Mouse (Mus musculus): Measurements from ENCODE around the gene Kctd20. TPM values are rescaled to one million over a fixed set of nuclear protein-coding genes. Genes with fewer than 3 reads are reported as not detected.
A peak's percentile ranks its signal among the peaks of the same experiment; 100 is the strongest.

The Kctd20 gene
- polyA plus RNA-seq, 1 experiment from 2014 or later: 127 TPM

DNA sequence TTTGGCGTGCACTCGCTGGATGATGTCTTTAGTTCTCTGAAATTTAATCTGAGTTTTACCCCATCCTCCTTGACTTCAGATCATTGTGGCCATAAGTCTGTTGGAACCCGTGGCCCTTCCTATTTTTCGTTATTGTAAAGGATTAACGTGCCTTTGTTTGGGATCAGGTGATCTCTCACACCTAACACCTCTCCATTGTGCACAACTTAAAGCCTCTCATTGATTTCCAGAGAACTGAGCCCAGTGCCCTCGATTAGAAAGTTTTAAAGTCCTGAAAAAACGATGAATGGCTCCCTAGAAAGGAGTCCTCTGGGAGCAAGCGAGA lies 56.5 kb downstream of the Kctd20 start:
- H3K4me2 ChIP-seq (replicated peaks): peak overlapping the region; percentile 76
- 0 out of 2 replicates have a peak overlapping the region, but pooled peaks have one; percentile 97 for H3K9ac ChIP-seq
- no peaks in the 10 kb centered on the region for H3K27me3 ChIP-seq
- no peak for ATAC-seq (ENCODE audit: insufficient number of reproducible peaks, insufficient read depth, low FRiP score, low TSS enrichment)
- peak overlapping the region; percentile 100 for H3K4me3 ChIP-seq
- peak overlapping the region; percentile 92 for H3K27ac ChIP-seq
- no peaks in the 10 kb centered on the region for H3K36me3 ChIP-seq
- H3K4me1 ChIP-seq: peaks cover 14% of the 10 kb centered on the region; the same call in 1 of the 2 replicates
- WGBS: 13% methylated on average over 8 of the region's 8 CpGs
- no peaks in the 10 kb centered on the region for H3K9me3 ChIP-seq

DNA sequence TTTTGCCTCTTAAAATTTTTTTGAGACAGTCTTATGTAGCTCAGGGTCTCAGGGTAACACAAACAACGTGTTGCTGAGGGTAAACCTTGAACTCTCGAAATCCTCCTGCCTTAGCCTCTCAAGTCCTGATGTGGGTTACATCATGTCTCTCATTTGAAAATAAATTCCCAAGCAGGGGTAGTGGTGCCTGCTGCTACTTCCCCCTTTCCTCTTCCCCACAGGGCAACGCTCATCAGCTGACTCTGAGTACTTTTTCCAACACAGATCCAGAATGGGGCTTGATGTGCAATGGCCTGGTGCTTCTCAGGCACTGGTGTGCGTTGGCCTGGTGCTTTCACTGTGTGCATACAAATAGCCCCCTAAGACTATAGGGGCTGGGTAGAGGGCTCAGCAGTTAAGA lies 57.4 kb downstream of the Kctd20 start:
- H3K4me3 ChIP-seq: no peak overlapping the region

GRCm38 (mm10) chr17:29014235-29014634 lies 62.5 kb downstream of the Kctd20 start:
- no peak overlapping the region for H3K27ac ChIP-seq
- no peaks in the 10 kb centered on the region for H3K27me3 ChIP-seq
- no peak overlapping the region for H3K4me2 ChIP-seq (replicated peaks)

More for the DNA sequence above, 57.4 kb downstream of the Kctd20 start:
- H3K4me1 ChIP-seq: peaks cover 14% of the 10 kb centered on the region; the same call in 1 of the 2 replicates
- no peak overlapping the region for H3K9ac ChIP-seq
- no peaks in the 10 kb centered on the region for H3K27me3 ChIP-seq
- H3K4me2 ChIP-seq (replicated peaks): no peak overlapping the region
- ATAC-seq (ENCODE audit: insufficient number of reproducible peaks, insufficient read depth, low FRiP score, low TSS enrichment): no peak
- H3K9me3 ChIP-seq: no peaks in the 10 kb centered on the region
- H3K27ac ChIP-seq: no peak overlapping the region
- 83% methylated on average over 4 of the region's 4 CpGs for WGBS
- no peaks in the 10 kb centered on the region for H3K36me3 ChIP-seq

DNA sequence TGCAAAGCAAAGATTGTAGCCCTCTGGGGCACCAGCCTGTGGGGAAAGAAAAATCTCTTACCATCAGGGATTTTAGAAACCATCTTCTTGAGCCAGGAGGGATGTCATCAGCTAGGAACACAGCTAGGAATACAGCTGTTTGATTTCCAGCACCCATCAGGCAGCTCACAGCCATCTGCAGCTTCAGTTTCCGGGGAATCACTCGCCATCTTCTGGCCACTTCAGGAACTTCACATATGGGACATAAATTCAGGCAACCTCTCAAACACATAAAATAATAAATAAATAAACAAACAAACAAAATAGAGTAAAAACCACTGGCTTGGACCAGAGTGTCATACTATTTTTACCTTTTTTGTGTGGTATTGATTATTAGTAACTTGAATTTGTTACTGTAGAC lies 63.9 kb downstream of the Kctd20 start:
- no peak for ATAC-seq (ENCODE audit: insufficient number of reproducible peaks, insufficient read depth, low FRiP score, low TSS enrichment)
- Histone ChIP-seq H3K36me3 (no peaks in the 10 kb centered on the region), H3K4me1 (peaks cover 5% of the 10 kb centered on the region; the same call in 1 of the 2 replicates), H3K27ac (no peak overlapping the region), H3K9me3 (no peaks in the 10 kb centered on the region), H3K9ac (no peak overlapping the region), H3K4me3 (no peak overlapping the region), H3K4me2 (replicated peaks) (no peak overlapping the region), H3K27me3 (no peaks in the 10 kb centered on the region)
- WGBS: 14% methylated on average over 2 of the region's 2 CpGs

More at GRCm38 (mm10) chr17:29014235-29014634, 62.5 kb downstream of the Kctd20 start:
- Histone ChIP-seq H3K36me3 (no peaks in the 10 kb centered on the region), H3K4me3 (no peak overlapping the region), H3K9ac (no peak overlapping the region), H3K4me1 (peaks cover 1% of the 10 kb centered on the region; the same call in 1 of the 2 replicates), H3K9me3 (no peaks in the 10 kb centered on the region)
- no peak for ATAC-seq (ENCODE audit: insufficient number of reproducible peaks, insufficient read depth, low FRiP score, low TSS enrichment)

- H3K4me3 ChIP-seq: no peak overlapping the region
- no peak overlapping the region for H3K27ac ChIP-seq
- no peaks in the 10 kb centered on the region for H3K27me3 ChIP-seq
- H3K36me3 ChIP-seq: no peaks in the 10 kb centered on the region
- H3K9ac ChIP-seq: no peak overlapping the region
- H3K4me1 ChIP-seq: peaks cover 5% of the 10 kb centered on the region; the same call in 1 of the 2 replicates
- WGBS: 86% methylated on average over 4 of the region's 4 CpGs
- H3K4me2 ChIP-seq (replicated peaks): no peak overlapping the region
- no peaks in the 10 kb centered on the region for H3K9me3 ChIP-seq
- no peak for ATAC-seq (ENCODE audit: insufficient number of reproducible peaks, insufficient read depth, low FRiP score, low TSS enrichment)
Measured at GRCm38 (mm10) chr17:29016705-29017104, 65.0 kb downstream of the Kctd20 start.

DNA sequence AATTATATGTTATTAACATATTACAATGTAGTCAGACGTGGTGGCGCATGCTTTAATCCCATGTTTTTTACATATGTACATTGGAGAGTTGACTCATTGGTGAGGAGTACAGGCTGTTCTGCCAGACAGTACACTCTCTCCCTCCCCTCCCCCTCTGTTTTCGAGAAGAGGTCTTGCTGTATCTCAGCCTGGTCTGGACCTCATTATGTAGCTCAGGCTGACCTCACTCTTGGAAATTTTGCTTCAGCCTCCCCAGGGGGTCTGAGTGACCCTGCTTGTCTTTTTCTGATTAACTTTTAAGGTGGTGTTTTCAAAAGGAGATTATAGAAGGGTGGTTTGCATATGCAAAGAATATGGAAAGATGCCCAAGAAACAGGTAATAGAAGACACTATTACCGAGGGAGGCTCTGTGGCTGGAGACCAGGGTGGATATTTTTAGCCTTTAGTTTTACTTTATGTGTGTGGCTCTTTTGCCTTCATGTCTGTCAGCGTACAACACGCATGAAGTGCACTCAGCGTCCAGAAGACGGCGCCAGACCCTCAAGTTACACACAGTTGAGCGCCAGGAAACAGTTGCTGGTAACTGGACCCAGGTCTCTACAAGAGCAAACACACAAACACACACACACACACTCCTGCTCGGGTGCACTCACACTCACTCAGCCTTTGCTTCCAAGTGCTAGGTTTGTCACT lies 66.7 kb downstream of the Kctd20 start:
- no peak overlapping the region for H3K4me3 ChIP-seq
- WGBS: 30% methylated on average over 11 of the region's 11 CpGs
- H3K4me2 ChIP-seq (replicated peaks): no peak overlapping the region
- H3K36me3 ChIP-seq: no peaks in the 10 kb centered on the region
- no peak overlapping the region for H3K27ac ChIP-seq
- H3K4me1 ChIP-seq: peaks cover 5% of the 10 kb centered on the region; the same call in 1 of the 2 replicates
- ATAC-seq (ENCODE audit: insufficient number of reproducible peaks, insufficient read depth, low FRiP score, low TSS enrichment): no peak
- no peaks in the 10 kb centered on the region for H3K9me3 ChIP-seq
- no peak overlapping the region for H3K9ac ChIP-seq
- H3K27me3 ChIP-seq: no peaks in the 10 kb centered on the region

Other genes starting within 250 kb of the Kctd20 start
- 3.5 and 5.3 TPM in 2 replicates for gene AC170998.1, start 225.9 kb upstream of the Kctd20 start, polyA plus RNA-seq (2016; fragmentation: Nextera tagmentation; extraction: Ambion mirVana)
- 20.7 and 22.1 TPM in 2 replicates for gene Mapk13, start 182.7 kb upstream of the Kctd20 start, polyA plus RNA-seq (2016; fragmentation: Nextera tagmentation; extraction: Ambion mirVana)
- gene Brpf3, start 150.9 kb upstream of the Kctd20 start, polyA plus RNA-seq (2016; fragmentation: Nextera tagmentation; extraction: Ambion mirVana): 14.7 and 16.5 TPM in 2 replicates
- gene Pnpla1, start 93.5 kb upstream of the Kctd20 start, polyA plus RNA-seq (2016; fragmentation: Nextera tagmentation; extraction: Ambion mirVana): 0.05 and 0.06 TPM in 2 replicates
- 0.13 and 0.15 TPM in 2 replicates for gene 4930539E08Rik, start 36.6 kb upstream of the Kctd20 start, polyA plus RNA-seq (2016; fragmentation: Nextera tagmentation; extraction: Ambion mirVana)
- not detected in 2 replicates for gene Pxt1, start 8.1 kb upstream of the Kctd20 start, polyA plus RNA-seq (2016; fragmentation: Nextera tagmentation; extraction: Ambion mirVana)
- 136 and 137 TPM in 2 replicates for gene Stk38, start 56.0 kb downstream of the Kctd20 start, polyA plus RNA-seq (2016; fragmentation: Nextera tagmentation; extraction: Ambion mirVana)
- gene Srsf3, start 80.7 kb downstream of the Kctd20 start, polyA plus RNA-seq (2016; fragmentation: Nextera tagmentation; extraction: Ambion mirVana): 731 and 750 TPM in 2 replicates
- 48.2 and 55.6 TPM in 2 replicates for gene Cdkn1a, start 139.0 kb downstream of the Kctd20 start, polyA plus RNA-seq (2016; fragmentation: Nextera tagmentation; extraction: Ambion mirVana)
- 0.27 and 0.55 TPM in 2 replicates for gene Rab44, start 162.2 kb downstream of the Kctd20 start, polyA plus RNA-seq (2016; fragmentation: Nextera tagmentation; extraction: Ambion mirVana)

All from embryonic facial prominence, embryonic 12.5 days (tissue).